Mouse (Mus musculus): Measurements from ENCODE around the gene Rbfox3.
A peak's percentile ranks its signal among the peaks of the same experiment; 100 is the strongest.

The Rbfox3 gene

GRCm38 (mm10) chr11:118604206-118604605 is 307.2 kb downstream of the Rbfox3 start:
- no peak for DNase-seq (ENCODE audit: low spot score in 2 of 2)

- DNase-seq (ENCODE audit: low spot score in 2 of 2): no peak
Measured at GRCm38 (mm10) chr11:118603126-118603525, 308.3 kb downstream of the Rbfox3 start.

GRCm38 (mm10) chr11:118601484-118601883 is 309.9 kb downstream of the Rbfox3 start:
- DNase-seq (ENCODE audit: low spot score in 2 of 2): no peak

- no peak for DNase-seq (ENCODE audit: low spot score in 2 of 2)
Measured at GRCm38 (mm10) chr11:118600168-118600567, 311.2 kb downstream of the Rbfox3 start.

- DNase-seq (ENCODE audit: low spot score in 2 of 2): no peak
Measured at GRCm38 (mm10) chr11:118598726-118599125, 312.7 kb downstream of the Rbfox3 start.

- no peak for DNase-seq (ENCODE audit: low spot score in 2 of 2)
Measured at GRCm38 (mm10) chr11:118584826-118585225, 326.6 kb downstream of the Rbfox3 start.

- DNase-seq (ENCODE audit: low spot score in 2 of 2): no peak
Measured at GRCm38 (mm10) chr11:118583989-118584388, 327.4 kb downstream of the Rbfox3 start.

GRCm38 (mm10) chr11:118583573-118583972 is 327.8 kb downstream of the Rbfox3 start:
- no peak for DNase-seq (ENCODE audit: low spot score in 2 of 2)

GRCm38 (mm10) chr11:118581019-118581418 is 330.4 kb downstream of the Rbfox3 start:
- DNase-seq (ENCODE audit: low spot score in 2 of 2): no peak

- no peak for DNase-seq (ENCODE audit: low spot score in 2 of 2)
Measured at GRCm38 (mm10) chr11:118579622-118580021, 331.8 kb downstream of the Rbfox3 start.

- no peak for DNase-seq (ENCODE audit: low spot score in 2 of 2)
Measured at GRCm38 (mm10) chr11:118577271-118577670, 334.1 kb downstream of the Rbfox3 start.

- no peak for DNase-seq (ENCODE audit: low spot score in 2 of 2)
Measured at GRCm38 (mm10) chr11:118576611-118577010, 334.8 kb downstream of the Rbfox3 start.

GRCm38 (mm10) chr11:118574418-118574817 is 337.0 kb downstream of the Rbfox3 start:
- no peak for DNase-seq (ENCODE audit: low spot score in 2 of 2)

- peak in 1 of 2 experiments; percentile 59 for DNase-seq (ENCODE audit: low spot score in 2 of 2)
Measured at GRCm38 (mm10) chr11:118573569-118573968, 337.8 kb downstream of the Rbfox3 start.

- DNase-seq (ENCODE audit: low spot score in 2 of 2): no peak
Measured at GRCm38 (mm10) chr11:118573000-118573399, 338.4 kb downstream of the Rbfox3 start.

GRCm38 (mm10) chr11:118570164-118570563 is 341.2 kb downstream of the Rbfox3 start:
- DNase-seq (ENCODE audit: low spot score in 2 of 2): no peak

- DNase-seq (ENCODE audit: low spot score in 2 of 2): peak; percentile 52 to 55
Measured at GRCm38 (mm10) chr11:118569571-118570062, 341.8 kb downstream of the Rbfox3 start.

- DNase-seq (ENCODE audit: low spot score in 2 of 2): no peak
Measured at GRCm38 (mm10) chr11:118563877-118564276, 347.5 kb downstream of the Rbfox3 start.

- no peak for DNase-seq (ENCODE audit: low spot score in 2 of 2)
Measured at GRCm38 (mm10) chr11:118562847-118563246, 348.6 kb downstream of the Rbfox3 start.

- no peak for DNase-seq (ENCODE audit: low spot score in 2 of 2)
Measured at GRCm38 (mm10) chr11:118558193-118558592, 353.2 kb downstream of the Rbfox3 start.

- no peak for DNase-seq (ENCODE audit: low spot score in 2 of 2)
Measured at GRCm38 (mm10) chr11:118555631-118556030, 355.8 kb downstream of the Rbfox3 start.

- no peak for DNase-seq (ENCODE audit: low spot score in 2 of 2)
Measured at GRCm38 (mm10) chr11:118554542-118554941, 356.9 kb downstream of the Rbfox3 start.

- no peak for DNase-seq (ENCODE audit: low spot score in 2 of 2)
Measured at GRCm38 (mm10) chr11:118553926-118554325, 357.5 kb downstream of the Rbfox3 start.

- DNase-seq (ENCODE audit: low spot score in 2 of 2): no peak
Measured at GRCm38 (mm10) chr11:118553001-118553400, 358.4 kb downstream of the Rbfox3 start.

All from frontal cortex, postnatal 10 days (tissue).